Mouse (Mus musculus) E14TG2a.4 (cell line): Measurements from ENCODE around the gene Sord.

Source experiments
- CTCF ChIP-seq: conservative IDR thresholded peaks from 2 replicates; pipeline ENCODE4 v1.5.1; 2014; ENCODE audit warnings: low read length
- POU5F1 ChIP-seq: IDR thresholded peaks from 2 replicates; pipeline ENCODE4 v1.6.1; 2014; ENCODE audit warnings: low read length, borderline replicate concordance

- no peak for TF ChIP-seq CTCF
- TF ChIP-seq POU5F1, result no peak
These were observed 62.9 kb downstream of the Sord start for GRCm38 (mm10) chr2:122297271-122298095.
